ENCODE assay signal across 25 mouse cellular contexts in the genomic region with DNA sequence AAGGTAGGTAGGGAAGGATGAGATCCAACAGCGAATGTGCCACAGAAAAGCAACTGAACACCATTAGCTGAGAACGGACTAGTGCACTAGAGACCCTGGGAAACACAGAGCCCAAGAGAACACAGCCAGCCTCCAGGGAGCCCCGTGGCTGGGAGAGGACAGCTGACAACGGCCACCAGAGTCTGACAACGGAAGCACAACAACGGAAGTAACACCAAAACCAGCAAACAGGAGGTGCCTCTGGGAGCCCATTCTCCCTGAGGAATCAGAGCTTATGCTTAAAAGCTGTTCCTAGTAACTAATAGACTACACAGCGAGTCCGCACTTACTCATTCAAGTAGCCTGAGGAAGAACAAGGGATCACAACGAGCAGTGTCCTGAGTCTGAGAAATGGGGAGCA. TPM values are rescaled to one million over a fixed set of nuclear protein-coding genes. Genes with fewer than 3 reads are reported as not detected.
DNase-seq lines count a peak whose midpoint lies in the region; ATAC-seq and TF ChIP-seq lines count a peak whose summit lies in the region.
"Had no signal": no experiment of that assay in that cellular context is flagged by ENCODE, and none has a peak within 500 bp of the region (broad histone marks: within the 10 kb centered on the region; RNA-seq: fewer than 3 reads in every experiment).

No protein-coding gene starts in this region.

- no peak for ATAC-seq in heart, embryonic 11.5 days (replicated peaks; ENCODE audit: insufficient number of reproducible peaks, low FRiP score, low TSS enrichment)
- ATAC-seq in activated CD4-positive, CD25-positive, alpha-beta regulatory T cell, adult 4 months = no peak
- ATAC-seq: CD4-positive, CD25-positive, alpha-beta regulatory T cell, adult 4 months; midbrain, embryonic 15.5 days had no signal

- H3K9ac ChIP-seq in heart, adult 2 months (ENCODE audit: low read depth, low read length) = no peak overlapping the region
- H3K9ac ChIP-seq in heart, embryonic 11.5 days (ENCODE audit: low read depth, low read length) = no peak overlapping the region
- H3K9ac ChIP-seq: embryonic facial prominence, embryonic 15.5 days; limb, embryonic 13.5 days; liver, embryonic 15.5 days; midbrain, embryonic 15.5 days had no signal

- peak overlapping the region; percentile 31; the same call in 1 of the 2 replicates for H3K27ac ChIP-seq in heart, adult 2 months
- H3K27ac ChIP-seq in heart, embryonic 11.5 days (ENCODE audit: low read depth, low read length) = no peak overlapping the region
- H3K27ac ChIP-seq in bone marrow, adult 2 months (ENCODE audit: control insufficient read depth, insufficient read depth, low read depth, low read length, poor library complexity) = 0 out of 2 replicates have a peak overlapping the region, but pooled peaks have one; percentile 2
- H3K27ac ChIP-seq: embryonic facial prominence, embryonic 15.5 days; limb, embryonic 13.5 days; liver, embryonic 15.5 days; midbrain, embryonic 15.5 days had no signal

- TF ChIP-seq EP300 in heart, adult 2 months (IDR thresholded peaks at IDR 0.05; ENCODE audit: insufficient read depth, low read depth, low read length) = no peak

- H3K4me2 ChIP-seq in heart, embryonic 11.5 days = no peak overlapping the region
- H3K4me2 ChIP-seq: embryonic facial prominence, embryonic 15.5 days; limb, embryonic 13.5 days; liver, embryonic 15.5 days; midbrain, embryonic 15.5 days had no signal

- no peak for TF ChIP-seq POLR2A in heart, adult 2 months (IDR thresholded peaks at IDR 0.05; ENCODE audit: insufficient read depth, low read depth, low read length)
- no peak for TF ChIP-seq POLR2A in bone marrow, adult 2 months (IDR thresholded peaks at IDR 0.05; ENCODE audit: borderline replicate concordance, control insufficient read depth, low read depth, low read length)

- no peaks in the 10 kb centered on the region for H3K27me3 ChIP-seq in heart, adult 2 months (ENCODE audit: control insufficient read depth, insufficient read depth, low read length)
- H3K27me3 ChIP-seq in heart, embryonic 11.5 days (ENCODE audit: control insufficient read depth, insufficient read depth, low read length) = no peaks in the 10 kb centered on the region
- H3K27me3 ChIP-seq: embryonic facial prominence, embryonic 15.5 days; limb, embryonic 13.5 days; liver, embryonic 15.5 days; midbrain, embryonic 15.5 days had no signal

- H3K79me2 ChIP-seq in heart, adult 2 months (replicated peaks; ENCODE audit: control insufficient read depth, insufficient read depth, low read length) = no peaks in the 10 kb centered on the region

- H3K36me3 ChIP-seq in heart, adult 2 months (ENCODE audit: control insufficient read depth, insufficient read depth, low read length) = no peaks in the 10 kb centered on the region
- no peaks in the 10 kb centered on the region for H3K36me3 ChIP-seq in heart, embryonic 11.5 days (ENCODE audit: control insufficient read depth, insufficient read depth, low read length)
- H3K36me3 ChIP-seq: embryonic facial prominence, embryonic 15.5 days; G1E; limb, embryonic 13.5 days; liver, embryonic 15.5 days; midbrain, embryonic 15.5 days had no signal

- TF ChIP-seq CTCF in heart, adult 2 months (IDR thresholded peaks at IDR 0.05) = no peak
- no peak for TF ChIP-seq CTCF in bone marrow, adult 2 months (IDR thresholded peaks at IDR 0.05; ENCODE audit: control insufficient read depth, insufficient read depth, low read length)

- H3K9me3 ChIP-seq in heart, embryonic 11.5 days (replicated peaks; ENCODE audit: control insufficient read depth, low read length) = no peaks in the 10 kb centered on the region
- H3K9me3 ChIP-seq: embryonic facial prominence, embryonic 15.5 days; G1E; limb, embryonic 13.5 days; liver, embryonic 15.5 days; megakaryocyte, embryonic 14.5 days; midbrain, embryonic 15.5 days had no signal

- H3K4me1 ChIP-seq in heart, adult 2 months (ENCODE audit: control insufficient read depth, insufficient read depth, low read length) = peaks cover 1% of the 10 kb centered on the region; the same call in 1 of the 2 replicates
- no peaks in the 10 kb centered on the region for H3K4me1 ChIP-seq in heart, embryonic 11.5 days (ENCODE audit: control insufficient read depth, insufficient read depth, low read length)
- H3K4me1 ChIP-seq in bone marrow, adult 2 months (ENCODE audit: control insufficient read depth, insufficient read depth, low read length) = no peaks in the 10 kb centered on the region
- H3K4me1 ChIP-seq: embryonic facial prominence, embryonic 15.5 days; liver, embryonic 15.5 days had no signal

- peak; percentile 35 to 53 for DNase-seq in heart, adult 2 months
- peak; percentile 42 to 47 for DNase-seq in B cell, adult 2 months
- peak; percentile 38 for DNase-seq in heart, postnatal 4 days
- DNase-seq in frontal cortex, postnatal 10 days (ENCODE audit: low spot score in 2 of 2) = no peak
- DNase-seq: cerebellum, postnatal 10 days; embryo, embryonic 11 days; kidney, adult 18-20 months; kidney, postnatal 25 days; thymus, adult 18-20 months had no signal

- intact Hi-C loops in heart, adult 2 months (cut with DNase I) = loop anchor here (5.0 kb wide), 1 partner anchor 122 kb away; no protein-coding TSS in a partner anchor

- WGBS in heart, adult 2 months = 57% methylated on average over 9 of the region's 9 CpGs
- WGBS in heart, embryonic 11.5 days (ENCODE audit: insufficient replicate concordance) = 59% methylated on average over 9 of the region's 9 CpGs
- 51% methylated on average over 9 of the region's 9 CpGs for WGBS in bone marrow, adult 2 months

- H3K4me3 ChIP-seq in heart, adult 2 months = no peak overlapping the region
- no peak overlapping the region for H3K4me3 ChIP-seq in heart, embryonic 11.5 days (ENCODE audit: low read depth, low read length)
- H3K4me3 ChIP-seq in bone marrow, adult 2 months (replicated peaks; ENCODE audit: control insufficient read depth, low read depth, low read length) = no peak overlapping the region
- H3K4me3 ChIP-seq: embryonic facial prominence, embryonic 15.5 days; limb, embryonic 13.5 days; liver, embryonic 15.5 days; megakaryocyte, embryonic 14.5 days; midbrain, embryonic 15.5 days had no signal

RNA-seq across cellular contexts. Expression of gene Apobec4, which starts 1.1 kb away (rescaled TPM):
- total RNA-seq in heart, adult 2 months (2021) = not detected
- polyA plus RNA-seq in heart, adult 2 months (2012; rRNA removed) = not detected in 2 replicates
- not detected in 2 replicates for polyA plus RNA-seq in heart, embryonic 11.5 days (2014; fragmentation: Nextera tagmentation; extraction: Ambion mirVana)
- not detected in 2 replicates for polyA plus RNA-seq in bone marrow, adult 2 months (2011; ENCODE audit: insufficient read depth, insufficient read length, low replicate concordance, missing spikeins)
- total RNA-seq in heart, postnatal 4 days (2021) = not detected
- polyA plus RNA-seq in activated CD4-positive, CD25-positive, alpha-beta regulatory T cell, adult 4 months (2017; shearing (Covaris generic)) = not detected
- total RNA-seq: adrenal gland, postnatal 4 days; gastrocnemius, postnatal 4 days; hematopoietic stem cell, adult 5-6 weeks; layer of hippocampus, postnatal 14 days; left cerebral cortex, postnatal 10 days had no signal
- polyA plus RNA-seq: CD4-positive, CD25-positive, alpha-beta regulatory T cell, adult 4 months; forebrain, embryonic 11.5 days; G1E; limb, embryonic 13.5 days; liver, embryonic 15.5 days; midbrain, embryonic 15.5 days had no signal

RNA-seq across cellular contexts. Expression of gene Rgl1, which starts 16.9 kb away (rescaled TPM):
- total RNA-seq in heart, adult 2 months (2021) = 10 to 100 TPM; 28.4 to 33.2 TPM
- polyA plus RNA-seq in heart, adult 2 months (2012; rRNA removed) = 14.9 and 22.7 TPM in 2 replicates
- 61.0 and 68.7 TPM in 2 replicates for polyA plus RNA-seq in heart, embryonic 11.5 days (2014; fragmentation: Nextera tagmentation; extraction: Ambion mirVana)
- 8.6 and 9.2 TPM in 2 replicates for polyA plus RNA-seq in bone marrow, adult 2 months (2011; ENCODE audit: insufficient read depth, insufficient read length, low replicate concordance, missing spikeins)
- total RNA-seq in heart, postnatal 4 days (2021) = 10 to 100 TPM; 70.8 to 73.7 TPM
- under 1 TPM; 0.07 to 0.37 TPM for polyA plus RNA-seq in activated CD4-positive, CD25-positive, alpha-beta regulatory T cell, adult 4 months (2017; shearing (Covaris generic))

RNA-seq across cellular contexts. Expression of gene Arpc5, which starts 17.1 kb away (rescaled TPM):
- total RNA-seq in heart, adult 2 months (2021) = 10 to 100 TPM; 26.4 to 27.7 TPM
- polyA plus RNA-seq in heart, adult 2 months (2012; rRNA removed) = 23.6 and 32.9 TPM in 2 replicates
- 257 and 268 TPM in 2 replicates for polyA plus RNA-seq in heart, embryonic 11.5 days (2014; fragmentation: Nextera tagmentation; extraction: Ambion mirVana)
- 143 and 180 TPM in 2 replicates for polyA plus RNA-seq in bone marrow, adult 2 months (2011; ENCODE audit: insufficient read depth, insufficient read length, low replicate concordance, missing spikeins)
- 100 to 1,000 TPM in 1 of 2 experiments, 10 to 100 TPM in 1; 98.7 to 103 TPM for total RNA-seq in heart, postnatal 4 days (2021)
- 100 to 1,000 TPM; 631 to 671 TPM for polyA plus RNA-seq in activated CD4-positive, CD25-positive, alpha-beta regulatory T cell, adult 4 months (2017; shearing (Covaris generic))

RNA-seq across cellular contexts. Expression of gene Ncf2, which starts 50.7 kb away (rescaled TPM):
- total RNA-seq in heart, adult 2 months (2021) = 1 to 10 TPM; 3.3 to 4.0 TPM
- 3.0 and 3.2 TPM in 2 replicates for polyA plus RNA-seq in heart, adult 2 months (2012; rRNA removed)
- 3.7 and 4.7 TPM in 2 replicates for polyA plus RNA-seq in heart, embryonic 11.5 days (2014; fragmentation: Nextera tagmentation; extraction: Ambion mirVana)
- 43.0 and 112 TPM in 2 replicates for polyA plus RNA-seq in bone marrow, adult 2 months (2011; ENCODE audit: insufficient read depth, insufficient read length, low replicate concordance, missing spikeins)
- 1 to 10 TPM; 2.1 to 3.0 TPM for total RNA-seq in heart, postnatal 4 days (2021)
- 1 to 10 TPM; 2.2 to 2.9 TPM for polyA plus RNA-seq in activated CD4-positive, CD25-positive, alpha-beta regulatory T cell, adult 4 months (2017; shearing (Covaris generic))

Comparison
In these comparisons a context has a peak if more than half of its experiments do, and no peak if none do; other contexts are left out.
1. DNase-seq: peak in heart, adult 2 months (2 of 2), B cell, adult 2 months (2 of 2) and heart, postnatal 4 days (single experiment); none in frontal cortex, postnatal 10 days (0 of 2).